Mouse (Mus musculus): ENCODE results near the gene Sbno2.

DNA sequence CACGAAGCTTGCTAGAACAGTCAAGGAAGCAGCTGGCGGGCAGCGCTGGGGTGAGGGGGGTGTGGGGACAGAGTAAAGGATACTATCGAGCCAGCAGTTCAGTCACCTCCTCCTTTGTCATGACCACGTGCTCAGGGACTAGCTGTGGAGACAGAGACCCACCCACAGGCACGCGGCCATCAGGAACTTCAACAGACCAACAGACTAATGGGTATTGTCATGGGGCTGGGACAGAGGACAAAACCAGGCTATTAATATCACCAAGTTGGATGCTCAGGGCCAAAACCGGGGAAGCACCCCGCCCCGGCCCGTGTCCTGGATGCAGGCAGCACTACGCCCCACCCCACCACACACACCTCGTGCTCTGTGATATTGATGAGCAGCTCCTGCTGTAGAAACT lies 68.5 kb downstream of the Sbno2 start:
- TF ChIP-seq CTCF (IDR thresholded peaks at IDR 0.05; ENCODE audit: borderline replicate concordance, insufficient read depth, low read depth, low read length) (no peak), POLR2A (IDR thresholded peaks at IDR 0.05; ENCODE audit: borderline replicate concordance, insufficient read depth, low read length) (no peak)
